Mouse (Mus musculus) erythroblast, embryonic 14.5 days (primary cell): ENCODE data around the gene Dlx4. TPM values are rescaled to one million over a fixed set of nuclear protein-coding genes. Genes with fewer than 3 reads are reported as not detected.

Source experiments
- H3K27me3 ChIP-seq: 2 replicates; pipeline ENCODE4 v1.6.1; 2012; ENCODE audit warnings: inconsistent platforms; ENCODE audit not compliant: control insufficient read depth
- H3K36me3 ChIP-seq: 2 replicates; pipeline ENCODE4 v1.6.1; 2012; ENCODE audit warnings: mild to moderate bottlenecking, inconsistent platforms; ENCODE audit not compliant: control insufficient read depth
- H3K4me1 ChIP-seq: 2 replicates; pipeline ENCODE4 v1.6.1; 2012; ENCODE audit warnings: inconsistent platforms; ENCODE audit not compliant: control insufficient read depth
- H3K4me3 ChIP-seq: replicated peaks from 2 replicates; pipeline ENCODE3; 2012; ENCODE audit warnings: moderate library complexity, mild to moderate bottlenecking, inconsistent platforms
- H3K9me3 ChIP-seq: 2 replicates; pipeline ENCODE4 v1.6.1; 2012; ENCODE audit warnings: low read length, inconsistent platforms, mixed read lengths; ENCODE audit not compliant: control insufficient read depth
- GATA1 ChIP-seq: IDR thresholded peaks from 2 replicates; pipeline ENCODE4 v1.6.1; 2012; ENCODE audit warnings: low read length, inconsistent platforms, mixed read lengths
- TAL1 ChIP-seq: IDR thresholded peaks from 3 replicates; pipeline ENCODE4 v1.6.1; 2012; ENCODE audit warnings: low read length, inconsistent platforms, mixed read lengths
- polyA plus RNA-seq: library from polyadenylated mRNA; stranded (reverse); fragments of >175 nt; gene quantifications from 2 replicates; pipeline ENCODE4 v1.2.3, GENCODE M21; 2012

Gene Dlx4
- polyA plus RNA-seq, 1 experiment = not detected

GRCm38 (mm10) chr11:95128359-95128758 is 17.7 kb downstream of the Dlx4 start:
- TF ChIP-seq TAL1 = no peak
- no peak for TF ChIP-seq GATA1
- no peak overlapping the region for H3K4me3 ChIP-seq

DNA sequence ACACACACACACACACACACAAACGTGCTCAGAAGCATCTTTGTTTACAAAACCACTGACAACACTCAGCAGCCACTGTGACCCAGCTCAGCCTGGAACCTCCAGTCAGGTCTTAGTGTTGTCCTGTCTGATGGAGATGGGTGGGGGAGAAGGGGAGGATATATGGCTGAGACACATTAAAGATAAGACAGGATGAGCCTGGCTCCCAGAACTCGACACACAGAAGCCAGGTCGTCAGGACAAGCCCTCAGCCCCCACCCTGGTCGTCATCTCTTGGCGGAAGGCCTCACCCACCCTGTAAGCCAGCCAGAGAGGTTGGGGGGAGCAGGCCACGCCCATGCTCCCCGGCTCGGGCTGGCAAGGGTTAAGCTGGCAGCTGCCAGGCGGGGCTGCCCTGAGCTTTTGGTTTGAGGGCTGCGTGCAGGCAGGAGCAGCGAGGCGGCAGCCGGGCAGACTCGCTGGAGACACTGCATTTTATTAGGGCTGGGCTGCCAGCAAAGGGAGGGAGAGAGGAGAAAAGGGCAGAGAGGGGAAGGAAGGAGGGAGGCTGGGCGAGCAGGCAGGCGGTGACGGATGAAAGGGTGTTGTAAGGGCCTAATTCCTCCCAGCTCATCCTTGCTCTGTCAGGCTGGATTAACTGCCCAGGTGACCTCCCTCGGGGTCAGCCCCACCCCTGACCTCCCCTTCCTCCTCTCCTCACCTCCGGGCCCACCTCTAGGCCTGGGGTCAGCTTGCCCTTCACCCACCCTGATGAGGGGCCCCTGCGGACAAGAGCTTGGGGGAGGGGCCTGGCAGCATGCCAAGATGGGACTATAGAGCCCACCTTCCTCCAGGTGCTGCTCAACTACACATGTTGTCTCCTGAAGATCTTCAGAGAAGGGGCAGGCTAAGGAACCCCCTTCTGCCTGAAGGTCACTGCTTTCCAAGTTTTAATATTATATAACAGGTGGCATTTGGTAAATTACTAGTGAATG is 19.5 kb downstream of the Dlx4 start:
- Histone ChIP-seq H3K36me3 (no peaks in the 10 kb centered on the region), H3K4me3 (no peak overlapping the region), H3K27me3 (peaks cover 68% of the 10 kb centered on the region), H3K9me3 (no peaks in the 10 kb centered on the region), H3K4me1 (0 out of 2 replicates have a peak, but pooled peaks cover 4% of the 10 kb centered on the region)
- TF ChIP-seq TAL1 = no peak
- no peak for TF ChIP-seq GATA1

More at GRCm38 (mm10) chr11:95128359-95128758, 17.7 kb downstream of the Dlx4 start:
- Histone ChIP-seq H3K4me1 (0 out of 2 replicates have a peak, but pooled peaks cover 4% of the 10 kb centered on the region), H3K27me3 (peaks cover 50% of the 10 kb centered on the region), H3K36me3 (no peaks in the 10 kb centered on the region), H3K9me3 (no peaks in the 10 kb centered on the region)

GRCm38 (mm10) chr11:95125366-95125948 is 20.6 kb downstream of the Dlx4 start:
- no peaks in the 10 kb centered on the region for H3K9me3 ChIP-seq
- TF ChIP-seq TAL1 = no peak
- TF ChIP-seq GATA1 = no peak
- peaks cover 79% of the 10 kb centered on the region for H3K27me3 ChIP-seq
- H3K4me1 ChIP-seq = 0 out of 2 replicates have a peak, but pooled peaks cover 4% of the 10 kb centered on the region
- no peak overlapping the region for H3K4me3 ChIP-seq
- no peaks in the 10 kb centered on the region for H3K36me3 ChIP-seq

- 0 out of 2 replicates have a peak, but pooled peaks cover 4% of the 10 kb centered on the region for H3K4me1 ChIP-seq
- no peaks in the 10 kb centered on the region for H3K9me3 ChIP-seq
- no peaks in the 10 kb centered on the region for H3K36me3 ChIP-seq
- no peak for TF ChIP-seq GATA1
- no peak for TF ChIP-seq TAL1
- peaks cover 93% of the 10 kb centered on the region for H3K27me3 ChIP-seq
- H3K4me3 ChIP-seq = no peak overlapping the region
Measured at GRCm38 (mm10) chr11:95122100-95122489, 24.0 kb downstream of the Dlx4 start.

GRCm38 (mm10) chr11:95121161-95122099 is 24.6 kb downstream of the Dlx4 start:
- H3K27me3 ChIP-seq = peaks cover 89% of the 10 kb centered on the region
- H3K9me3 ChIP-seq = no peaks in the 10 kb centered on the region
- TF ChIP-seq GATA1 = no peak
- TF ChIP-seq TAL1 = no peak
- H3K36me3 ChIP-seq = no peaks in the 10 kb centered on the region
- 0 out of 2 replicates have a peak, but pooled peaks cover under 1% of the 10 kb centered on the region for H3K4me1 ChIP-seq
- H3K4me3 ChIP-seq = no peak overlapping the region

DNA sequence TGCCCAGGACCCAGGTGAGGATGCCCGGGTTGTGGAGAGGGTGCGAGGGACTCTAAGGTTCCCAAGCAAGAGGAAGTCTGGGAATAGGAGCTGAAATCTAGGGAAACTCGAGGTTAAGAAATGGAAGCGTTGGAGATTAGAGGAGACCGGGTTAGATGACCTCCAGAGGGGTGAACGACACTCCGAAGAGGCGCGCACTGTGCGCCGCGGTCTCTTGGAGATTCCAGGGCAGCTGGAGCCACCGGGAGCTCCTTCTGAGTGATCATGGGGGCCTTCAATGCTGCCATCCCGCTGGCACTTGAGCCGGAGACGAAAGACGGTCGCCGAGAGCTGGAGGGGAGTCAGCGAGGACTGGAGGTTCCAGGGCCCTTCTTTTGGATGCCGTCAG is 25.4 kb downstream of the Dlx4 start:
- Histone ChIP-seq H3K36me3 (no peaks in the 10 kb centered on the region), H3K9me3 (no peaks in the 10 kb centered on the region), H3K4me3 (no peak overlapping the region), H3K27me3 (peaks cover 81% of the 10 kb centered on the region), H3K4me1 (no peaks in the 10 kb centered on the region)
- no peak for TF ChIP-seq GATA1
- TF ChIP-seq TAL1 = no peak

DNA sequence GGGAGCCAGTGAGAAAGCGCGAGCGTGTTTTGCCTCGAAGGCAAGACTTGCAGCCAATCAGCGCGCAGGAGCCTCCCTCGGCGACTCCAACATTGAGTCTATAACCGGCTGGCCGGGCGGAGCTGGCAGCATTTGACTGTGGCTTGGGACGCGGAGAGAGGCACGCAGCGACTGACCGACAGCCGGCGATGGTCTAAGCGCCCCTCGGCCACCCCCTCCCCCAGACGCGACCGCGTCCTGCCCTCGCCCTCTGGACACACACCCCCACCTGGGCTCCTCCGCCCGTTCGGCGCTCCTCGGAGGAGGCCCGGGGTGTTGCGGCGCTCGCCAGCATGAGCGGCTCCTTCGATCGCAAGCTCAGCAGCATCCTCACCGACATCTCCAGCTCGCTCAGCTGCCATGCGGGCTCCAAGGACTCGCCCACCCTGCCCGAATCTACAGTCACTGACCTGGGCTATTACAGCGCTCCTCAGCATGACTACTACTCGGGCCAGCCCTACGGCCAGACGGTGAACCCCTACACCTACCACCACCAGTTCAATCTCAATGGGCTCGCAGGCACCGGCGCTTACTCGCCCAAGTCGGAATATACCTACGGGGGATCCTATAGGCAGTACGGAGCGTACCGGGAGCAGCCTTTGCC is 26.0 kb downstream of the Dlx4 start, which contains the start of gene Dlx3:
TSS of gene Dlx3 (plus strand) at position 130 of the 643 bp plus-strand sequence.
- peaks cover 80% of the 10 kb centered on the region for H3K27me3 ChIP-seq
- H3K4me1 ChIP-seq = no peaks in the 10 kb centered on the region
- no peaks in the 10 kb centered on the region for H3K9me3 ChIP-seq
- H3K4me3 ChIP-seq = no peak within 1 kb of the TSS
- no peaks in the 10 kb centered on the region for H3K36me3 ChIP-seq
- TF ChIP-seq TAL1 (no peak), GATA1 (no peak)

DNA sequence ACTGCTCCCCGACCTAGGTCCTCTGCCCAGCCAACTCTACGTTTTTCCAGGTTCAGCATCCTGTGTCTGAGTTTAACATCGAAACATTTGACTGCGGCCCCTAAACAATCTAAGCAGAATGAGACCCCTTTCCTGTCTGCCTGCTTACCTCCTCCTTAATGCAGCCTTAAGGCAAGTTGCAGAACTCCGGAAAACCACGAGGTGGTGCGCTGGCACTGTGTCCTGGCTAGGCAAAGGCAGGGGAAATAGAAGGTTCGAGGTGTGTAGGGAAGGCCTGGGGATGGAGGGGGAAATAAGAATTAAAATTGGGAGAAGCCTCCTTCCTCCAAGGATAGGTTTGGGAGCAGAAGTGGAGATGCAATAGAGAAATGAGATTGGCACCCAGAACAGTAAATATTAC is 27.6 kb downstream of the Dlx4 start:
- Histone ChIP-seq H3K4me3 (no peak overlapping the region), H3K9me3 (no peaks in the 10 kb centered on the region), H3K27me3 (peaks cover 68% of the 10 kb centered on the region), H3K36me3 (no peaks in the 10 kb centered on the region), H3K4me1 (no peaks in the 10 kb centered on the region)
- no peak for TF ChIP-seq GATA1
- TF ChIP-seq TAL1 = no peak
